Mouse (Mus musculus): ENCODE data around the gene Acbd3.

- no peak for TF ChIP-seq CTCF (IDR thresholded peaks at IDR 0.05; ENCODE audit: insufficient read depth, low read depth, low read length)
- no peak for TF ChIP-seq POLR2A (IDR thresholded peaks at IDR 0.05; ENCODE audit: insufficient read depth, low read depth, low read length)
Observed at GRCm38 (mm10) chr1:180799253-180799652, 73.4 kb downstream of the Acbd3 start.

Measured in olfactory bulb, adult 2 months (tissue).